Mouse (Mus musculus) thymus, adult 18-20 months (tissue): Measurements from ENCODE around the gene Plxna4.

Experiments
- DNase-seq, 2 experiments: peaks; one replicate each; pipeline ENCODE4 v3.0.0; 2022; ENCODE audit warnings: mixed read lengths in 2 of 2

Gene Plxna4

GRCm38 (mm10) chr6:32126914-32127313, 461.1 kb downstream of the Plxna4 start:
- no peak for DNase-seq

GRCm38 (mm10) chr6:32122584-32123265, 465.3 kb downstream of the Plxna4 start:
- no peak for DNase-seq

- no peak for DNase-seq
Measured at GRCm38 (mm10) chr6:32120931-32121330, 467.1 kb downstream of the Plxna4 start.

- DNase-seq, result no peak
Measured at GRCm38 (mm10) chr6:32109207-32109606, 478.8 kb downstream of the Plxna4 start.

GRCm38 (mm10) chr6:32105547-32106275, 482.3 kb downstream of the Plxna4 start:
- no peak for DNase-seq
